Mouse (Mus musculus) CD4-positive, CD25-positive, alpha-beta regulatory T cell, adult 2 months (primary cell): Measurements from ENCODE around the gene Ccr3.
A peak's percentile ranks its signal among the peaks of the same experiment; 100 is the strongest.
"Not testable (repeated sequence)": the region's sequence is repeated elsewhere in the genome, so short reads cannot be mapped to it uniquely, and the experiment has no call there.

Source experiments
- DNase-seq: peaks from one replicate; pipeline ENCODE4 v3.0.0-alpha.2; 2012; ENCODE audit warnings: low read depth, low spot score

Ccr3 gene

GRCm38 (mm10) chr9:124040932-124041331, 19.2 kb downstream of the Ccr3 start:
- DNase-seq: peak; percentile 9

DNA sequence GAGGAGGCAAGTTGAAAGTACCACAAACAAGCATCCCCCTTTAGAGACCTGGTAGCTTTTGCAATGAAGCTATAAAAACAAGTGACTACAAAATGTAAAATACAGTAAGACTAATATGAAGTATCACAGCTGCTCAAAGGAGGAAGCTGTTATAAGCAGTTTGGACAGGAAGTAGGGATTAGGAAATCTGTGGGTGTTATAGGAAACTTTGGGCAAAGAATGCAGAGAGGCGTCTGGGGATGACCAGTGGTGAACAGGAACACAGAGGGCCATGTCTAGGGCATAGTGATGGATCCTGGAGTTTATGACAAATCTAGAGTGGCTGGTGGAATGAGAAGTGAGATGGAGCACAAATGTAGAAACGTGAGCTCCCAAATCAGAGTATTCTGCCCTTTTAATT, 31.8 kb downstream of the Ccr3 start:
- no peak for DNase-seq

DNA sequence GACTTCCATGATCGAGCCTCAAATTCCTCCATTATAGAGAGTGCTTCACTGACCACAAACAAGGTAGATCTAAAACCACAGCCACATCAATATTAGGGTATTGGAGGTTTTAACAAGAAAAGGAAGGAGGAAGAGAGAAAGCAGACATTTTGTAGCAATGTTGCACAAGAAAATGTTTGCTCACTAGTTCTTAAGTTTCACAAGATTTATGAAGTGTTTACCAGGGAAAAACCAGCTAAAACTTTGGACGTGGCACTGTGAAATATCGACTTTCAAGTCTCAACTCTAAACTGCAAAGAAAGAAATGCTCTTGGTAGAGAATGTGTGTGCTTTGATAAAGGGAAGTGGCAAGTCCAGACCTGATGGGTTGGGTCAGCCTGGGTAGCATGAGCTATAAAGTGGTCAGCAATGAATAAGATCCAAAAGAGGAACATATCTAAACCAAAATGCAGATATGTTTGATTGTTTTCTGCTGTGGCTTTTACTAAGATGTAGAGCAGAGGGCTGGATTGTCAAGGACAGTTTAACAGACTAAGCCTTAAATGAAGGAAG, 34.5 kb downstream of the Ccr3 start:
- DNase-seq: no peak

DNA sequence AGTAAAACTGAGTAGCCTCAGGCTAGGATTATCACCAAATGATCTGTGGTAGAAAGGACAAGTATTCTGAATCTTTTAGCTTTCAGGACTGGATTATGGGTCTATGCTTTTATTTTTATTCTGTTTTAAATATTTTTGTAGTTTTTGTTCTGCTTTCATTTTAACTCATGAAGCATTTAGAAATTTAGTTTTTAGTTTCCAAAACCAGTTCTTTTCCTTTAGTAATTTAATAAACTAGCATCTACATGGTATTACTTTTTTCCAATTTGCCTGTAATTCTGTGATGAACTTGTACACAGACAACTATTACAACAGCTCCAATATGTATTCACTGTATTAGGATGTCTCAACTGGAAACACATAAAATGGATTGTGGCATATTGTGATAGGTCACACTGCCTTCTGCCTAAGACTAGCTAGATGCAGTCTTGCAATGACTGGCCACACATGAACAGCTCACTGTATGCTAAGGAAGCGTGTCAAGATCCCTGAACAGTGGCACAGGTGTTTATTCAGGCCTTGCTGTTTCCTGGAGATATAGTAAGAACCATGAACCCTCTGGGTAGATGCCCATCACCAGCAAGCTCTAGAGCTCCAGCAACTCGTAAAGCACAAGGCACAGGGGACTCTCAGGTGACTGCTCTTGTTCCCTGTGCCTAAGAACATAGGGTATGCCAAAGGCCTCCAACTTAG, 38.0 kb downstream of the Ccr3 start:
- no peak for DNase-seq

- not testable (repeated sequence) for DNase-seq
Measured at GRCm38 (mm10) chr9:124061474-124062432, 40.0 kb downstream of the Ccr3 start.

DNA sequence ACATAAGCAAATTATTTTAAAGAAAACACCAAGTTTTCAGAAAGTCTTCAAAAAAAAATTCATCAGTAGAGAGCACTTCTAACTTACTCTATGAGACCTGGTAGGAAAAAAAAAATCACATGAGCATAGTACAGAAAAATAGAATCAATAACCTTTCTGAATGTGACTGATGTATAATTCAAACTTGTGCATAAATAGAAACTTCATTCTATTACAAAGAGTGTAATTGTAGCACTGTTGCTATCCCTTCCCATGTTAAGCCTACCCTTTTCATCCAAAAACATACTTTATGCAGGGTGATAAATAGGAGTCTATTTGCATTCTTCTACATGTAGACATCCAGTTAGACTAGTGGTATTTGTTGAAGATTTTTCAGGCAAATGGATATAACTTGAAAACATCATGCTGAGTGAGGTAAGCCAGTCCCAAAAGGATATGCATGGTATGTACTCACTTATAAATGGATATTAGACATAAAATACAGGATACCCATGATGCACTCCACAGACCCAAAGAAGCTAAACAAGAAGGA, 44.9 kb downstream of the Ccr3 start:
- no peak for DNase-seq

- peak; percentile 79 for DNase-seq
Measured at GRCm38 (mm10) chr9:124068098-124069058, 46.6 kb downstream of the Ccr3 start.

DNA sequence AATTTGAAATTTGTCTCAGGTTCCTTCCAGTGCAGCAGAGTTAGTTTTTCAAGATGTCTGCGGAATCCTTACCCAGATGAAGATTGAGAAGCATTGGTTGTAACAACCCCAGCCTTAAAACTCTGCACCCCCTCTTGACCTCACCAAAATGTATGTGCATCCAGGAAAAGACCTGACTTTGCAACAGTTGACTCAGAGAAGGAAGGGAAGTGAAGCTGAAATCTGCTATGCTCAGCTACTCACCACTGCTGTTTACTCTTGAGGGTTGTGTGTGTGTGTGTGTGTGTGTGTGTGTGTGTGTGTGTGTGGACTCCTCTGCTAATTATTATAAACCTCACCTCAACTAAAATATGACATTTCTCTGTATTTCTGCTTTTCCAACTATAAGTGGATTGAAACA, 49.7 kb downstream of the Ccr3 start:
- DNase-seq: peak; percentile 27

GRCm38 (mm10) chr9:124079803-124080202, 58.0 kb downstream of the Ccr3 start:
- DNase-seq: peak; percentile 52

- DNase-seq: not testable (repeated sequence)
Measured at GRCm38 (mm10) chr9:124080471-124080870, 58.7 kb downstream of the Ccr3 start.
